Mouse (Mus musculus): Measurements from ENCODE around the gene Olfr54.

DNA sequence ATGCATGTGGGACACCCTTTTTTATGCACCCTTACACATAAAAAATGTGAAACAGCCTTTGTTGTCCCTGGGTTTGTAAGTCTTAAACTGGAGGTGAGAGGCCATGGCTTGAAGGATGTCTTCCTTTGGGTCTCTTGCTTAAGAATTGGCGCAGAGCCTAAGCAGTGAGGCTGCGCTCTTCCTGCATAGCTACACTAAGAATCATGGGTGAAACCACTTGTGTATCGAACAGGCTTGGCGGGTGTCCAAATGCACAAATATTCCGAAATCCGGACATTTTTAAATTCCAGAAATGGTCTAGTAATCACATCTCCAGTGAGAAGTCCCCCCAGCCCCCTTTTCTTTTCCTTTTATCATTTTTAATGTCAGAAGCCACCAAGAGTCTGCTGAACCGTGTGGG is 49.2 kb downstream of the Olfr54 start:
- no peak for TF ChIP-seq POLR2A (IDR thresholded peaks at IDR 0.05; ENCODE audit: control insufficient read depth, low read depth, low read length)
- TF ChIP-seq CTCF (IDR thresholded peaks at IDR 0.05; ENCODE audit: control insufficient read depth, insufficient read depth, insufficient replicate concordance, low read depth, low read length) = no peak

Data from testis, adult 2 months (tissue).